Mouse (Mus musculus) brain, embryonic 14.5 days (tissue): ENCODE data around the gene Slc35b1. TPM values are rescaled to one million over a fixed set of nuclear protein-coding genes. Genes with fewer than 3 reads are reported as not detected.
A peak's percentile ranks its signal among the peaks of the same experiment; 100 is the strongest.

Experiments used
- DNase-seq: peaks from one replicate; pipeline ENCODE4 v3.0.0-alpha.2; 2011; ENCODE audit warnings: low read depth
- CTCF ChIP-seq: fragments of 200-500 bp; IDR thresholded peaks from 2 replicates; pipeline ENCODE4 v1.5.1; 2012; ENCODE audit warnings: inconsistent platforms, mild to moderate bottlenecking, moderate library complexity, borderline replicate concordance; ENCODE audit not compliant: insufficient read depth, insufficient read length; ENCODE audit errors: extremely low read depth
- POLR2A ChIP-seq: fragments of 200-500 bp; IDR thresholded peaks from 2 replicates; pipeline ENCODE4 v1.6.1; 2012; ENCODE audit warnings: mild to moderate bottlenecking, inconsistent platforms, borderline replicate concordance; ENCODE audit not compliant: poor library complexity, insufficient read depth, insufficient read length, severe bottlenecking; ENCODE audit errors: extremely low read depth
- polyA plus RNA-seq: library from polyadenylated mRNA; depleted of rRNA; stranded (reverse); fragments of >200 nt; gene quantifications from 2 replicates; pipeline ENCODE4 v1.2.3, GENCODE M21; 2012; rRNA removed

Slc35b1 gene
- polyA plus RNA-seq: 116 and 157 TPM in 2 replicates

DNA sequence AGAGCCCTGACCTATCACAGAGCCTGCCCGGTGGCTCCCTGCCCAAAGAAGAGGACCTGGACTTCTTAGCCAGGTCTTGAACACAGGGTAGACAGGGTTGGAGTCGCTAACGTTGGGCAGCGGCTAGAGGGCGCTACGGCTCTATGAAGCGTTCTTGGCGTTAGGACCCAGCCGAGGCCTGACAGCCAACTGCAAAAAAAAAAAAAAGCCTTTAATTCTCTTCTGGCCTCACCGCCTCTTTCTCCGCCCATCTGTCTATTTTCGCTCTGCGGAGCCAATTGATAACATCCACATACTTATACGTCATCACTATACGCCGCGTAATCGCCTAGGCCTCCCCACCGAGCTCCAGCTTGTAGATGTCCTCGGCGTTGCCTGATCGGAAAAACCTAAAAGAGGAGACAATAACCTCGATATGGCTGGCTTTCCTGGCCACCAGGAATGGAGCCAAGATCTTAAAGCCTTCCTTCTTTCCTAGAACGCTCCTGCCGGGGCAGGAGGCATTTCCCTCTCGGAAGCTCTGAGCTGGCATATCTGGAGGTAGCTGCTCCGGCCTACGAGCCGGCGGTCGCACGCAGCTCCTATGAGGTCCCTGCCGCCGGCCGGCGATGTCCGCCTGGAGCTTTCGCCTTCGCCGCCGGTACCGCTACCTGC, at the start of gene Slc35b1:
Slc35b1 (plus strand) TSS at position 374 of the 654 bp plus-strand sequence.
- TF ChIP-seq CTCF: peak; percentile 95
- TF ChIP-seq POLR2A: peak; percentile 76; the same call in 1 of the 2 replicates

DNA sequence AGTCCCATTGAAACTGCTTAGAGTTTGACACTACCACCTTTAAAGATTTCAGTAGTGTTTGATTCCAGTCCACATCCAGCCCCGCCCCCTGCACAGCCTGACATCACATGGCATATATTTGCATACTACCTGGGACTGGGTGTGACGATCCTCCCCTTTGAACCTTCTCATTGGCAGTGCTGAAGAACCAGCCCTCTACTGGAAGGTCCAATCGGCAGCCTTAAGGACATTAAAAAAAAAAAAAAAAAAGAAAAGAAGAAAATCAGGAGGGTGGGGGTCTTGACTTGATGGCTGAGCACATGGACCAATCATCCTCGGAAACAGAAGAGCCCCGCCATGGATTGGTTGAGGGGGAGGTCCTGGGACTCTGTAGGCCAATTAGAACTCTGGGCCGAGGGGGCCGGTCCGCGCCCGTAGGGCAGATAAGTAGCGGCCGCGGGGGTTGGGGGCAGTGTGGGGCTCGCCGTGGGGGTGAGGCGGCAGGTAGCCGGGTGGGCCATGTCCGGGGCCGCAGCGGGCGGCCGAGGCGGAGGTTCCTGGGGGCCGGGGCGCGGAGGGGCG, 47.8 kb upstream of the Slc35b1 start, which contains the start of gene Fam117a:
Fam117a (plus strand) TSS at position 451 of the 561 bp plus-strand sequence.
- peak; percentile 97 for DNase-seq
- TF ChIP-seq POLR2A (peak; percentile 51; the same call in 1 of the 2 replicates), CTCF (no peak)

More for the DNA sequence above, at the start of gene Slc35b1:
- DNase-seq: peak; percentile 100

GRCm38 (mm10) chr11:95337129-95337813, 47.2 kb upstream of the Slc35b1 start:
- DNase-seq: peak; percentile 64
- no peak for TF ChIP-seq CTCF
- no peak for TF ChIP-seq POLR2A

DNA sequence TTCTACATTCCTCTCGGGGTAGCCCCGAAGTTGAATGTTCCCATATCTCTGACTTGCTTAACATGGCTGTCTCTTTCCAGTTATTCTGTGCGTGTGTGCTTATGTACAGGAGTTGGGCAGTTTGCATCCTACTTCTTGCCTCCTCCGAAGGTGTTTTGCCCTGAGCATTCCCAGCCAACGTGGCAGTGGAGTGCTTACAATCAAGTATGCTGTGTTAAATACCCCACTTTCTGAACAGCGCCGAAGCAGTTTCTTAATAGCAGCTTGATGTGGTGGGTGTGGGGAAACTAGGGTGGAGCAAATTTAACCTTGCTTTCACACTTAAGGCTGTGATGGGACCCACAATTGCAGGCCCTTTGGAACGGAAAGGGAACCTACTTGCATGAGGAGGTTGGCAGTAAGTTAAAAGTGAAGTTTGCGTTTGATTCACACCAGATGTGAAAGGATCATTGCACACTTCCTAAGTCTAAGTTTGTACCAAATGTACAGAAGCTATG, 46.6 kb upstream of the Slc35b1 start:
- TF ChIP-seq POLR2A: no peak
- TF ChIP-seq CTCF: no peak
- DNase-seq: no peak

DNA sequence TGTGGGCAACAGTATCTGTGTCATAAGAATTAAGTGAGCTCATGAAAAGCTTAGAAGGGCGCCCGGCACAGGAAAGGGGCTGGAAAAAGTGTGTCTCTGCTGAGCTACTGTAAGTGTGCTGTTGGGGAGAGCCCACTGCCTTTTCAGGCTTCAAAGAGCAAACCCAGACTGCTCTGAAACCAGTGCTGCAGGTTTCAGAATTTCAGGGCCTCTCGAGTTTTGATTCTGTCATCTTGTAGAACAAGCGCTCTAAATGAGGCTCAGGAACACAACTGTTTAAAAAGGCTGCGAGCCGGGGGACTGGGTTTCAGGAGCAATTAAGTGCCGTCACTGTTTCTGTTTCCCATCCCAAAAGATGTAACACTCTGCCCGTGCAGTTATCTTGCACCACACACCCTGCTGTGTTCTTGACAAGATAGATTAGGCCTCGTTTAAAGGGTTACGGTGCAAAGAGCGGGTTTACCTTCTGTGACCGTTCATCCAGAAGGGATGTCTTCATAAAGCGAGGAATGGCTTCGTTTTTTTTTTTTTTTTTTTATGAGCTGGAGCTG, 44.9 kb upstream of the Slc35b1 start:
- no peak for TF ChIP-seq POLR2A
- no peak for TF ChIP-seq CTCF
- peak; percentile 32 for DNase-seq

DNA sequence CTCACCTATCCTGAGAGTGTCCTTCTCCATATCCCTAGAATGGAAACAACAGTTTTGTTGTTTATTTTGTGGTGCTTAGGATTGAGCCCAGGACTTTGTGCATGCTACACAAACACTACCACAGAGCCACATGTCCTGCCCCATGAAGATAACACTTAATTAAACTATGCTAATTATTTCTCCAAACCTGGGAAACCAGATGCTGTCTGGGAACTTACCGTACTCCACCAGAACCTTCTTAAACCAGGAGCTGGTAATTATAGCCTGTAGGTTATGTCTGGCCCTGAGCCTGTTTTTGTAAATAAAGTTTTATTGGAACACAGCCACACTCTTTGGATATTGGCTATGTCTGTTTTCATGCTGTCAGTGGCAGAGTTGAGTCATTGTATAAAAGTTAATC, 44.2 kb upstream of the Slc35b1 start:
- no peak for TF ChIP-seq CTCF
- no peak for TF ChIP-seq POLR2A
- no peak for DNase-seq

DNA sequence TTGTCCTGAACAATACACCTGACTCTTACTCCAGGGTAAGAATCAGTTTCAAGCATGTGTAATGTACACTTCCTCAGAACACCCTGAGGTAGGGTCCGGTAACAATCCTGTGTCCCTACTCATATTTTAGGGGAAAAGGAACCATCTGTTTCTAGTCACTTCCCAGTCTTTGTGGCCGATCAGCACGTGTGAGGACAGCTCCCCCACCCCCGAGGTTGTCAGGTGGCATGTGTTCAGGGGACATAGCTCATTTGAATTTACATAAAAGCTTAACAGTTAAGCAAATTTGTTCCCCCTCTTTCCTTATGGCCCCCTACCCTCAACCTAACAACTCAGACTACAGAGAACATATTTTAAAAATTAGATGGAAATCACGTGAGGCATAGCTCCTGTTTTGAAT, 43.8 kb upstream of the Slc35b1 start:
- peak; percentile 34 for DNase-seq
- TF ChIP-seq POLR2A (no peak), CTCF (no peak)

DNA sequence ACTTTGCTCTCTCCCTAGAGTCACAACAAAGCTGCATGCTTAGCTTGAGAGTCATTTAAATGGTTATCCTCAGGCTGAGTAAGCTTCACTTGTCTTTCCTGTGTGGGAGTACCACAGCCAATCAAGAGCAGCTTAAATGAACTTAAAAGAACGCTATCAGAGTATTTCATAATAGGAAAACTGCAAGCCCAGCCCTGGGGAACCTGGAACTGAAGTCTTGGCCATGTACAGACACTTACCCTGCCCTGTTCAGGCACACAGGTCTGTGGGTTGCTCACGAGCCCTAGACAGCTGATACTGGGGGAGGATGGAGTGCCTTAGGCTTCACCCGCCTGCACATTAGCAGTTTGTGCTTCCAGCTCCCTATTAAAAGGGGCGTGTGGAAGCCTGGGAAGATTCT, 41.3 kb upstream of the Slc35b1 start:
- TF ChIP-seq CTCF (no peak), POLR2A (no peak)
- DNase-seq: no peak

DNA sequence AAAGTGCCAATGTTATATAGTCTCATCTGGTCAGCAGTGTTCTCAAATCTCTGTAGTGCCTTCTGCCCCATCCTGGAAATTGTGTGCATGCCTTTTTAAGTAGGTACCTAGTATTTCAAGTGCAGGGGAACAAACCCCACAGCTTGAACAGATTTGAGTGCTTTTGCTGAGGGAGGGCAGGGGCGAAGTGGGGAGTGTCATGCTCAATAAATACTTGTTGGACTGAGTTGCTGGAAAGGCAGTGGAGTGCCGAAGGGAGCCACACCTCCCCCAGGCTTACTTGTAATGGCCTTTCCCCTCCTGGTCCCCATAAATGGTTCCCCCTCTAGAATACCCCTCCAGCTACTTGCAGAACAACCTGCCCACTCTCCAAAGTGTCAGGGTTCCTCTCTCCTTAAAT, 40.3 kb upstream of the Slc35b1 start:
- DNase-seq: no peak
- TF ChIP-seq POLR2A (no peak), CTCF (no peak)

- peak; percentile 29 for DNase-seq
- no peak for TF ChIP-seq CTCF
- no peak for TF ChIP-seq POLR2A
Observed at GRCm38 (mm10) chr11:95350289-95350688, 34.2 kb upstream of the Slc35b1 start.

DNA sequence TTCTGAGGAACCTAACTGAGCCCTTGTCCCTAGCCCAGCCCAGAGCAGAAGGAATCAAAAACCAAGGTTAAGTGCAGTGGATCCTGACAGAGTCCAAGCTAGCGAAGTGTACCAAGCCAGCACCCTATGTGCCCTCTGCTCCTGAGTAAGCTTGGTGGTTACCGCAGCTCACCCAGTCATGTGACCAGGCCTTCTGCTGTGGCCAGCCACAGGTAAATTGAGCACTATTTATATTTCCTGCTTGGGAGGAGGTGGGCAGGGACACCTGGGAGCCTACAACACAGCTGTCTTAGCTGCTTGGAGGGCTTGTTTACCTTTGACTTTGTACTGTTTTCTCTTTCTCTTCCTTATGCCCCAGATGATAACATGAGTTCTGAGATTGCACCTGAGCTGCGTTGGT, 33.5 kb upstream of the Slc35b1 start:
- DNase-seq: no peak
- no peak for TF ChIP-seq POLR2A
- TF ChIP-seq CTCF: no peak
